Mouse (Mus musculus) lung, adult 2 months (tissue): ENCODE data around the gene Tlk1. TPM values are rescaled to one million over a fixed set of nuclear protein-coding genes. Genes with fewer than 3 reads are reported as not detected.
A peak's percentile ranks its signal among the peaks of the same experiment; 100 is the strongest.
"Not testable (repeated sequence)": the region's sequence is repeated elsewhere in the genome, so short reads cannot be mapped to it uniquely, and the experiment has no call there.

Source experiments
- DNase-seq: peaks from one replicate; pipeline ENCODE4 v3.0.0; 2022
- H3K4me1 ChIP-seq: fragments of 200-500 bp; 2 replicates; pipeline ENCODE4 v1.6.1; 2011; ENCODE audit warnings: low read length; ENCODE audit not compliant: control insufficient read depth, insufficient read depth
- H3K4me3 ChIP-seq: fragments of 200-500 bp; replicated peaks from 2 replicates; pipeline ENCODE3; 2011; ENCODE audit warnings: low read depth, mild to moderate bottlenecking, control low read depth, low read length; ENCODE audit errors: extremely low read depth
- CTCF ChIP-seq: fragments of 200-500 bp; IDR thresholded peaks from 2 replicates; pipeline ENCODE4 v1.5.1; 2011; ENCODE audit warnings: mild to moderate bottlenecking, low read length, control low read depth; ENCODE audit not compliant: insufficient read depth
- POLR2A ChIP-seq: fragments of 200-500 bp; IDR thresholded peaks from 2 replicates; pipeline ENCODE4 v1.6.1; 2011; ENCODE audit warnings: low read depth, mild to moderate bottlenecking, control low read depth, low read length, borderline replicate concordance; ENCODE audit errors: extremely low read depth
- WGBS: fragments of 180-500 bp; shearing (Covaris S2); methylation state at CpG from one replicate; pipeline ENCODE4 v1.1.7; 2018; 5-methylcytosine and 5-hydroxymethylcytosine counted together
- polyA plus RNA-seq: library from polyadenylated mRNA; depleted of rRNA; stranded (reverse); fragments of >200 nt; gene quantifications from 2 replicates; pipeline ENCODE4 v1.2.3, GENCODE M21; 2012

Gene Tlk1
- polyA plus RNA-seq, 1 experiment, result 12.3 TPM

- H3K4me3 ChIP-seq, result peak overlapping the region; percentile 29
- 19% methylated on average over 5 of the region's 5 CpGs for WGBS
- no peak for DNase-seq
- peaks cover 6% of the 10 kb centered on the region for H3K4me1 ChIP-seq
- TF ChIP-seq CTCF (no peak), POLR2A (no peak)
Observed at GRCm38 (mm10) chr2:70823434-70823833, 2.1 kb downstream of the Tlk1 start.

- no peak for DNase-seq
- Histone ChIP-seq H3K4me3 (no peak overlapping the region), H3K4me1 (no peaks in the 10 kb centered on the region; the same call in 1 of the 2 replicates)
- WGBS, result 42% methylated on average over 3 of the region's 3 CpGs
- no peak for TF ChIP-seq CTCF
- TF ChIP-seq POLR2A, result no peak
Observed at GRCm38 (mm10) chr2:70816939-70817338, 8.6 kb downstream of the Tlk1 start.

GRCm38 (mm10) chr2:70816016-70816415 is 9.5 kb downstream of the Tlk1 start:
- 63% methylated on average over 2 of the region's 2 CpGs for WGBS
- Histone ChIP-seq H3K4me1 (no peaks in the 10 kb centered on the region; the same call in 1 of the 2 replicates), H3K4me3 (no peak overlapping the region)
- no peak for DNase-seq
- TF ChIP-seq CTCF (no peak), POLR2A (no peak)

GRCm38 (mm10) chr2:70813608-70814007 is 11.9 kb downstream of the Tlk1 start:
- no peak overlapping the region for H3K4me3 ChIP-seq
- DNase-seq, result no peak
- TF ChIP-seq POLR2A (no peak), CTCF (no peak)
- H3K4me1 ChIP-seq, result peaks cover 5% of the 10 kb centered on the region
- 67% methylated on average over 4 of the region's 4 CpGs for WGBS

DNA sequence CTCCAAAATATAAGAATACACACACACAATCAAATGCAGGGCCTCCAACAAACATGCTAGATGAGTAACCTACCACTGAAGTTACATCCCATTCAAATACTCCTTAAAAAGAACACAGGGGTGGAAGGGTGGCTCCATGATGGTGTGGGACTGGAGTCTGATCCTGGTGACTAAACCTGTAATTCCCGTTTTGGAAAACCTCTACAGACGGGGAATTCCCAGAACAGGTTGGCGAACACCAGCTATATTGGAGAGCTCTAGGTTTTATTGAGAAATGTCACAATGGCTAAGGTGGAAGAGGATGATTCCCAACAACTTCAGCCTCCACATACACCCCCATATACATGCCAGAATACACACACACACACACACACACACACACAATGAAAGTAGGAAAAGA is 14.1 kb downstream of the Tlk1 start:
- Histone ChIP-seq H3K4me3 (no peak overlapping the region), H3K4me1 (peaks cover 6% of the 10 kb centered on the region)
- TF ChIP-seq CTCF (no peak), POLR2A (no peak)
- no peak for DNase-seq
- 63% methylated on average over 3 of the region's 3 CpGs for WGBS

- H3K4me1 ChIP-seq, result peaks cover 6% of the 10 kb centered on the region
- TF ChIP-seq POLR2A, result no peak
- TF ChIP-seq CTCF, result no peak
- no peak for DNase-seq
- no peak overlapping the region for H3K4me3 ChIP-seq
- WGBS, result 57% methylated on average over 3 of the region's 3 CpGs
Observed at GRCm38 (mm10) chr2:70809921-70810320, 15.6 kb downstream of the Tlk1 start.

DNA sequence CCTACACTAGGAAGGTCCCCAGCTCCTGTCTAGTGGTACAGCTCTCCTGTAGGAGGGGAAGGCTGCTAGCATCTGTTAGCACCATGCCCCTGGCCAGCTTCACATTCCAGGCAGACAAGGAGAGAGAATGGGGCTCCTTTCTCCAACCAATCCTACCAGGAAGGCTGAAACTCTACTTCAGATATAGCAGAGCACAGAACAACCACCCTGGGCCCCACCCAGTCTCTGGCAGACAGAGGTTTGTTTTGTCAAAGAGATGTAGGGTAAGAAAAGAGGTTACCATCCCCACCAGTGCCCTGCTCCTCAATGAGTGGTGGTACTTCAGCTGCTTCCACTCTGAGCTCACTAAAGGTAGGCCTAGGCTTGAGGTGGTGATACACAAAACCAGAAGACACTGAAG is 16.8 kb downstream of the Tlk1 start:
- DNase-seq, result no peak
- no peak for TF ChIP-seq POLR2A
- no peak for TF ChIP-seq CTCF
- H3K4me1 ChIP-seq, result peaks cover 6% of the 10 kb centered on the region
- no peak overlapping the region for H3K4me3 ChIP-seq

GRCm38 (mm10) chr2:70807678-70808077 is 17.9 kb downstream of the Tlk1 start:
- H3K4me1 ChIP-seq, DNase-seq, H3K4me3 ChIP-seq: not testable (repeated sequence)
- 80% methylated on average over 3 of the region's 3 CpGs for WGBS

- WGBS, result 92% methylated on average over 5 of the region's 5 CpGs
- Histone ChIP-seq H3K4me1 (peaks cover 10% of the 10 kb centered on the region), H3K4me3 (no peak overlapping the region)
- TF ChIP-seq CTCF, result no peak
- no peak for TF ChIP-seq POLR2A
- no peak for DNase-seq
Observed at GRCm38 (mm10) chr2:70806020-70806419, 19.5 kb downstream of the Tlk1 start.

DNA sequence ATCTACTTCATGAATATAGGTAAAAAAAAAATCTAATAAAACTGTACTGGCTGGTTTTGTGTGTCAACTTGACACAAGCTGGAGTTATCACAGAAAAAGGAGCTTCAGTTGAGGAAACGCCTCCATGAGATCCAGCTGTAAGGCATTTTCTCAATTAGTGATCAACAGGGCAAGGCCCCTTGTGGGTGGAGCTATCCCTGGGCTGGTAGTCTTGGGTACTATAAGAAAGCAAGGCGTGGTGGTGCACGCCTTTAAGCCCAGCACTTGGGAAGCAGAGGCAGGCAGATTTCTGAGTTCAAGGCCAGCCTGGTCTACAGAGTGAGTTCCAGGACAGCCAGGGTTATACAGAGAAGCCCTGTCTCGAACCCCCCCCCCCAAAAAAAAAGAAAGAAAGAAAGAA is 21.8 kb downstream of the Tlk1 start:
- not testable (repeated sequence) for H3K4me3 ChIP-seq, DNase-seq, H3K4me1 ChIP-seq
- 91% methylated on average over 4 of the region's 4 CpGs for WGBS

DNA sequence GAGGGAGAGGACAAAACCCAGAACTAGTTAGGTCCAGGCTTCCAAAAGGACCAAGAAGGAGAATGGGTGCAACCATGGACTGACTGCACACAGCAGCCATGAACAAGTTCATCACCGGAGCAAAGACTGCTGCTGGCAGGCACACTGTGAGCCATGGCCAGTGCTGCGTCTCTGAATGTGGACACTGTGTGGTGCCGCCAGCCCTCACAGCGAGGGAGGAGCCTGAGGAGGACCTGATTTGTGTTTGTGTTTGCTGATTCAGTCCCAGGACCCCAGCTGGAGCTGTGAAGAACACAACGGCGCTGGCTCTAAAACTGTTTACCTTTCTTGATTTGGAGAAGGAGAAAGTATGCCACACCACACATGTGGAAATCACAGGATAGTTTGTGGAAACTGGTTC is 22.9 kb downstream of the Tlk1 start:
- TF ChIP-seq CTCF (no peak), POLR2A (no peak)
- H3K4me3 ChIP-seq, result no peak overlapping the region
- no peak for DNase-seq
- H3K4me1 ChIP-seq, result peaks cover 6% of the 10 kb centered on the region; the same call in 1 of the 2 replicates
- 37% methylated on average over 6 of the region's 6 CpGs for WGBS

- H3K4me3 ChIP-seq, result no peak overlapping the region
- DNase-seq, result no peak
- TF ChIP-seq CTCF (no peak), POLR2A (no peak)
- H3K4me1 ChIP-seq, result peaks cover 6% of the 10 kb centered on the region; the same call in 1 of the 2 replicates
Observed at GRCm38 (mm10) chr2:70801543-70801942, 24.0 kb downstream of the Tlk1 start.
